Mouse (Mus musculus): ENCODE measurements at regions not wholly inside any gene's neighbourhood (a gene's known extent, or its start where the extent isn't known, plus 50 kb on each side); places are given as distances from the start of the nearest gene placed in this dataset.

DNA sequence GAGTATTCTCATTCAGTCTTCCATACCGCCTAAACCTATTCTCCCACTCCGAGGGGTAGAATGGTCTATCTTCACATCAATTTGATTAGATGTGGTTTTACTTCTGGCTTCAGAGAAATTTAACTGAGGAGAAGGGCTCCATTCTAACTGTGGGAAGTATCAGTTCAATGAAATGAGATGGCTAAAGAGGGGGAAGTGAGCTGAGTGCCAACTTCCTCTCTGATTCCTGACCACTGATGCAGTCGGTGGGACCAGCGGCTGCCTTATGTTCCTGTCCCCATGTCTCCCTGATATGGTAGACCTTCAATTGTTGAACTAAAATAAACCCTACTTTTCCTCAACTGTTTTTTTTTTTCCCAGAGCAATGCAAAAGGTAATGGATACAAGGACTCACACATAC is 300.1 kb downstream of the Maf start:
- DNase-seq (ENCODE audit: low spot score) (no peak), ATAC-seq (replicated peaks; ENCODE audit: low FRiP score) (no peak)
- Histone ChIP-seq H3K4me1 (replicated peaks; ENCODE audit: control insufficient read depth, insufficient read depth, low read length) (no peaks in the 10 kb centered on the region), H3K4me3 (ENCODE audit: low read depth, low read length) (no peak overlapping the region), H3K4me2 (no peak overlapping the region), H3K36me3 (ENCODE audit: control insufficient read depth, insufficient read depth, low read length) (no peaks in the 10 kb centered on the region), H3K9ac (ENCODE audit: low read depth, low read length) (no peak overlapping the region), H3K9me3 (ENCODE audit: control insufficient read depth, low read length) (no peaks in the 10 kb centered on the region), H3K27ac (ENCODE audit: low read depth, low read length) (no peak overlapping the region), H3K27me3 (replicated peaks; ENCODE audit: control insufficient read depth, insufficient read depth, low read length) (no peaks in the 10 kb centered on the region)
- 78% methylated on average over 4 of the region's 4 CpGs for WGBS

DNA sequence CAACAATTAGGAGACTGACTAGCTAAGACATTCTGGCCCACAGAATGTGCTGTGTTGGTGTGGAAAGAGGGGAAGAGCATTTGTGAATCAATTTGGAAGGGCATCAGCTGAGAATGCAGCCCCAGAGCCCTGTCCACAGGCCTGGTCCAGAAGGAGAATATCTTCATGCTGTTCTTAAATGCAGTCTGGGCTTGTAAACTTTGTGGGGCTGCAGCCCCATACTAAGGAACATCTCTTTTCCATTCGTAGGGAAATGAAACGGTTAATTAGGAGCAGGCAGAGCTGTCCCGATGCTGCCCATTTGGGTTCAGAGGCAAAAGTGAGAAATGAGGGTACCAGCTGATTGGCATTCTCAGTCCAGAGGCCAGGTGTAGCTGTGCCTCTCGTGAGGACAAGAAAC is 304.0 kb downstream of the Maf start:
- no peaks in the 10 kb centered on the region for H3K27me3 ChIP-seq (replicated peaks; ENCODE audit: control insufficient read depth, insufficient read depth, low read length)
- no peak overlapping the region for H3K27ac ChIP-seq (ENCODE audit: low read depth, low read length)
- H3K4me3 ChIP-seq (ENCODE audit: low read depth, low read length): no peak overlapping the region
- no peaks in the 10 kb centered on the region for H3K4me1 ChIP-seq (replicated peaks; ENCODE audit: control insufficient read depth, insufficient read depth, low read length)
- H3K9me3 ChIP-seq (ENCODE audit: control insufficient read depth, low read length): no peaks in the 10 kb centered on the region
- no peak for ATAC-seq (replicated peaks; ENCODE audit: low FRiP score)
- no peak for DNase-seq (ENCODE audit: low spot score)
- WGBS: 64% methylated on average over 4 of the region's 4 CpGs
- H3K9ac ChIP-seq (ENCODE audit: low read depth, low read length): no peak overlapping the region
- H3K36me3 ChIP-seq (ENCODE audit: control insufficient read depth, insufficient read depth, low read length): no peaks in the 10 kb centered on the region
- no peak overlapping the region for H3K4me2 ChIP-seq

DNA sequence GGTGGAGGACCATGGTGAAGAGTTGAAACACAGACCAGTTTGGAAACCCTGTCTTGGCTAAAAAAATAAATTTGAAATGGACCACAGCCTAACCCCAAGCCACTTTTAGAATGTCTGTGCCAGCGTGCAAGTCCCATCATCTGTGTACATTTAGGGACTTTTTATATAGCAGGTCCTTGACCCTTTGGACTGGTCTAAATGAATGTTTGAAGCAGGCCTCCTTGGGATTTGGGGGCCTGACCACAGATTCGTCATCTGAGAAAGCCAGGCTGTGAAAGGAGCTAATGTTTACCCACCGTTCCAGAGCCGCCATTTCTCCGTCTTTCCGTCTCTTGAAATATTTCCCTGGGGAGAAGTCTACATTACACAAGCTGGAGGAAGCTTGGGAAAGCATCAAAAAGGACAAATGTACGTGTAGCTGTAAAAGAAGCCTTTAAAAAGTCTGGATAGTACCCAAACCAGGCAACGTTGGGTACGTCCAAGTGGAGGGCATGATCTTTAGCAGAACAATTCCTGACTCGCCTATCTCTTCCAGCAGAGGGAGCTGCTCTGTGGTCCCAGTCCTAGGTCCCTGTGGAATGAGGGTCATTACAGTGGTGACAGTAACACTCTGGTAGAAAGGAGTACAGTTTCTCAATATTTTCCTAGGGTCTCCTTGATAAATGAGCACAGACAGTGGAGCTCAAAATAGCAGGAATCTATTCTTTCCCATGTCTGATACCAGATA is 305.0 kb downstream of the Maf start:
- H3K4me2 ChIP-seq: no peak overlapping the region
- 65% methylated on average over 10 of the region's 10 CpGs for WGBS
- no peak for DNase-seq (ENCODE audit: low spot score)

More for the DNA sequence above, 305.0 kb downstream of the Maf start:
- H3K9me3 ChIP-seq (ENCODE audit: control insufficient read depth, low read length): no peaks in the 10 kb centered on the region
- no peak overlapping the region for H3K4me3 ChIP-seq (ENCODE audit: low read depth, low read length)
- no peaks in the 10 kb centered on the region for H3K4me1 ChIP-seq (replicated peaks; ENCODE audit: control insufficient read depth, insufficient read depth, low read length)
- no peaks in the 10 kb centered on the region for H3K27me3 ChIP-seq (replicated peaks; ENCODE audit: control insufficient read depth, insufficient read depth, low read length)
- no peaks in the 10 kb centered on the region for H3K36me3 ChIP-seq (ENCODE audit: control insufficient read depth, insufficient read depth, low read length)
- H3K27ac ChIP-seq (ENCODE audit: low read depth, low read length): no peak overlapping the region
- no peak for ATAC-seq (replicated peaks; ENCODE audit: low FRiP score)
- no peak overlapping the region for H3K9ac ChIP-seq (ENCODE audit: low read depth, low read length)

Data from liver, embryonic 11.5 days (tissue).